Mouse (Mus musculus) embryo, embryonic 11.5 days (tissue): Measurements from ENCODE around the gene Car4.

Source experiments
- DNase-seq: peaks from one replicate; pipeline ENCODE4 v3.0.0-alpha.2; 2012; ENCODE audit warnings: low read depth, low spot score

The Car4 gene

GRCm38 (mm10) chr11:84957591-84958270 lies at the start of gene Car4:
Gene Car4, plus strand, starts transcription at chr11:84957786.
- DNase-seq = no peak

GRCm38 (mm10) chr11:84908480-84908879 lies 49.1 kb upstream of the Car4 start:
- DNase-seq = no peak

- DNase-seq = no peak
Observed at GRCm38 (mm10) chr11:84910411-84910810, 47.2 kb upstream of the Car4 start.

- DNase-seq = no peak
Observed at GRCm38 (mm10) chr11:84914673-84915072, 42.9 kb upstream of the Car4 start.

GRCm38 (mm10) chr11:84916053-84916702 lies 41.4 kb upstream of the Car4 start, which contains the start of gene Znhit3:
Gene Znhit3, minus strand, starts transcription at chr11:84916366.
- peak; percentile 72 for DNase-seq

- DNase-seq = no peak
Observed at GRCm38 (mm10) chr11:84916703-84917300, 40.8 kb upstream of the Car4 start.

GRCm38 (mm10) chr11:84918425-84918824 lies 39.2 kb upstream of the Car4 start:
- peak; percentile 78 for DNase-seq

GRCm38 (mm10) chr11:84919276-84919675 lies 38.3 kb upstream of the Car4 start:
- no peak for DNase-seq

- DNase-seq = no peak
Observed at GRCm38 (mm10) chr11:84919951-84920350, 37.6 kb upstream of the Car4 start.

GRCm38 (mm10) chr11:84920981-84921380 lies 36.6 kb upstream of the Car4 start:
- no peak for DNase-seq

GRCm38 (mm10) chr11:84932261-84932660 lies 25.3 kb upstream of the Car4 start:
- DNase-seq = no peak

- DNase-seq = no peak
Observed at GRCm38 (mm10) chr11:84939508-84940053, 18.0 kb upstream of the Car4 start.

GRCm38 (mm10) chr11:84940140-84940539 lies 17.4 kb upstream of the Car4 start:
- DNase-seq = no peak

GRCm38 (mm10) chr11:84943948-84944347 lies 13.6 kb upstream of the Car4 start:
- peak; percentile 75 for DNase-seq

GRCm38 (mm10) chr11:84944639-84945435 lies 12.7 kb upstream of the Car4 start:
- no peak for DNase-seq

- DNase-seq = no peak
Observed at GRCm38 (mm10) chr11:84945841-84946240, 11.7 kb upstream of the Car4 start.

- DNase-seq = no peak
Observed at GRCm38 (mm10) chr11:84947206-84947605, 10.4 kb upstream of the Car4 start.

- DNase-seq = no peak
Observed at GRCm38 (mm10) chr11:84948114-84948513, 9.5 kb upstream of the Car4 start.

GRCm38 (mm10) chr11:84948526-84948925 lies 9.1 kb upstream of the Car4 start:
- no peak for DNase-seq

- DNase-seq = no peak
Observed at GRCm38 (mm10) chr11:84952611-84953010, 5.0 kb upstream of the Car4 start.

- DNase-seq = no peak
Observed at GRCm38 (mm10) chr11:84956400-84956799, 1.2 kb upstream of the Car4 start.

- no peak for DNase-seq
Observed at GRCm38 (mm10) chr11:84957171-84957570, 415 bp upstream of the Car4 start.
